Mouse (Mus musculus) thymus, adult 2 months (tissue): ENCODE measurements around the gene Ckap5.

Source experiments
- CTCF ChIP-seq: fragments of 200-500 bp; IDR thresholded peaks from 2 replicates; pipeline ENCODE4 v1.5.1; 2012; ENCODE audit warnings: mild to moderate bottlenecking, control low read depth, low read length, moderate library complexity, borderline replicate concordance; ENCODE audit not compliant: control insufficient read depth, poor library complexity, insufficient read depth; ENCODE audit errors: extremely low read depth
- POLR2A ChIP-seq: fragments of 200-500 bp; IDR thresholded peaks from 2 replicates; pipeline ENCODE4 v1.6.1; 2012; ENCODE audit warnings: mild to moderate bottlenecking, low read length, control low read depth, moderate library complexity; ENCODE audit not compliant: control insufficient read depth, poor library complexity, insufficient read depth; ENCODE audit errors: extremely low read depth

GRCm38 (mm10) chr2:91670038-91670437 lies 143.5 kb downstream of the Ckap5 start:
- TF ChIP-seq CTCF = no peak
- TF ChIP-seq POLR2A = no peak
